Mouse (Mus musculus) stomach, postnatal 0 days (tissue): ENCODE results near the gene Gm44790. TPM values are rescaled to one million over a fixed set of nuclear protein-coding genes. Genes with fewer than 3 reads are reported as not detected.
A peak's percentile ranks its signal among the peaks of the same experiment; 100 is the strongest.

ENCODE experiments used
- ATAC-seq: fragments of 200-750 bp; cut with Nextera tagmentation; 2 replicates; pipeline ENCODE4 v1.8.0; 2017; ENCODE audit not compliant: low FRiP score, low TSS enrichment
- DNase-seq: peaks from one replicate; pipeline ENCODE4 v3.0.0-alpha.2; 2016; ENCODE audit warnings: low spot score
- H3K27ac ChIP-seq: fragments of 300-500 bp; sonication (generic); replicated peaks from 2 replicates; pipeline ENCODE4 v1.5.1; 2014; ENCODE audit warnings: mild to moderate bottlenecking, control low read depth
- H3K27me3 ChIP-seq: fragments of 300-500 bp; sonication (generic); 2 replicates; pipeline ENCODE4 v1.6.1; 2014; ENCODE audit warnings: low read length; ENCODE audit not compliant: control insufficient read depth, insufficient read depth
- H3K36me3 ChIP-seq: fragments of 300-500 bp; sonication (generic); 2 replicates; pipeline ENCODE4 v1.6.1; 2014; ENCODE audit warnings: low read length, mixed read lengths; ENCODE audit not compliant: control insufficient read depth, insufficient read depth
- H3K4me1 ChIP-seq: fragments of 300-500 bp; sonication (generic); replicated peaks from 2 replicates; pipeline ENCODE4 v1.6.1; 2014; ENCODE audit warnings: antibody characterized with exemption; ENCODE audit not compliant: control insufficient read depth, insufficient read depth
- H3K4me2 ChIP-seq: fragments of 300-500 bp; sonication (generic); replicated peaks from 2 replicates; pipeline ENCODE4 v1.6.1; 2014; ENCODE audit warnings: low read depth, mild to moderate bottlenecking, control low read depth, moderate library complexity
- H3K4me3 ChIP-seq: fragments of 300-500 bp; sonication (generic); 2 replicates; pipeline ENCODE4 v1.5.1; 2014; ENCODE audit warnings: low read depth, low read length, control low read depth
- H3K9ac ChIP-seq: fragments of 300-500 bp; sonication (generic); 2 replicates; pipeline ENCODE4 v1.6.1; 2014; ENCODE audit warnings: mild to moderate bottlenecking, low read length, control low read depth, mixed read lengths
- H3K9me3 ChIP-seq: fragments of 300-500 bp; sonication (generic); 2 replicates; pipeline ENCODE4 v1.6.1; 2016; ENCODE audit warnings: low read length; ENCODE audit not compliant: control insufficient read depth
- CTCF ChIP-seq: IDR thresholded peaks from 2 replicates; pipeline ENCODE4 v1.5.1; 2016; ENCODE audit warnings: antibody characterized with exemption, low read depth, mild to moderate bottlenecking, moderate library complexity
- EP300 ChIP-seq: optimal IDR thresholded peaks from 2 replicates; pipeline ENCODE3; 2016; ENCODE audit warnings: antibody characterized with exemption
- WGBS: fragments of 180-500 bp; shearing (Covaris S2); extraction: QIAGEN DNeasy Blood & Tissue Kit; methylation state at CpG from one replicate; pipeline ENCODE4 v1.1.7; 2014; 5-methylcytosine and 5-hydroxymethylcytosine counted together
- polyA plus RNA-seq: library from polyadenylated mRNA; unstranded; fragments of >200 nt; fragmentation: Nextera tagmentation; extraction: Ambion mirVana; gene quantifications from 2 replicates; pipeline ENCODE4 v1.2.1, GENCODE M21; 2015

Gm44790 gene
- polyA plus RNA-seq, 1 experiment from 2014 or later, result not detected

DNA sequence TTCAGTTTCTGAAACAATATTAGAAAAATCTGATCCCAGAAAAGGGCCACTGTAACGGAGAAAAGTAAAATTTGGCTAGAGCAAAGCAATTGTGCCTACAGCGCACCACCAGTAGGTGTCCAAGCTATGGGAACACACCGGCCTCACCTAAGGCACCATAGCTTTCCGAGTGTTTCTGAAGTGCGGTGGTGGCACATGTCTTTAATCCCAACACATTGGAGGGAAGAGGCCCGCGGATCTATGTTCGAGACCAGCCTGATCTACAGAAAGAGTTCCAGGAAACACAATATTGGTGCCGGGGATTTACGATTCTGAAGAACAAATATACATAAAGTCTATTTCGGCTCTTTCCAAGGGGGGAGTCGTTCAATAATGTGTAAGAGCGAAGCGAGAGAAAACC, 11.3 kb downstream of the Gm44790 start:
- H3K4me2 ChIP-seq, result peak overlapping the region; percentile 85
- H3K27me3 ChIP-seq, result no peaks in the 10 kb centered on the region
- peak; percentile 71 for DNase-seq
- WGBS, result 2% methylated on average over 14 of the region's 14 CpGs
- peak overlapping the region; percentile 72 for H3K4me3 ChIP-seq
- no peaks in the 10 kb centered on the region for H3K4me1 ChIP-seq
- ATAC-seq, result peak; percentile 79
- peaks cover 4% of the 10 kb centered on the region; the same call in 1 of the 2 replicates for H3K36me3 ChIP-seq
- peak overlapping the region; percentile 88 for H3K9ac ChIP-seq
- TF ChIP-seq CTCF (peak; percentile 77), EP300 (no peak)
- H3K27ac ChIP-seq, result peak overlapping the region; percentile 97
- H3K9me3 ChIP-seq, result no peaks in the 10 kb centered on the region

DNA sequence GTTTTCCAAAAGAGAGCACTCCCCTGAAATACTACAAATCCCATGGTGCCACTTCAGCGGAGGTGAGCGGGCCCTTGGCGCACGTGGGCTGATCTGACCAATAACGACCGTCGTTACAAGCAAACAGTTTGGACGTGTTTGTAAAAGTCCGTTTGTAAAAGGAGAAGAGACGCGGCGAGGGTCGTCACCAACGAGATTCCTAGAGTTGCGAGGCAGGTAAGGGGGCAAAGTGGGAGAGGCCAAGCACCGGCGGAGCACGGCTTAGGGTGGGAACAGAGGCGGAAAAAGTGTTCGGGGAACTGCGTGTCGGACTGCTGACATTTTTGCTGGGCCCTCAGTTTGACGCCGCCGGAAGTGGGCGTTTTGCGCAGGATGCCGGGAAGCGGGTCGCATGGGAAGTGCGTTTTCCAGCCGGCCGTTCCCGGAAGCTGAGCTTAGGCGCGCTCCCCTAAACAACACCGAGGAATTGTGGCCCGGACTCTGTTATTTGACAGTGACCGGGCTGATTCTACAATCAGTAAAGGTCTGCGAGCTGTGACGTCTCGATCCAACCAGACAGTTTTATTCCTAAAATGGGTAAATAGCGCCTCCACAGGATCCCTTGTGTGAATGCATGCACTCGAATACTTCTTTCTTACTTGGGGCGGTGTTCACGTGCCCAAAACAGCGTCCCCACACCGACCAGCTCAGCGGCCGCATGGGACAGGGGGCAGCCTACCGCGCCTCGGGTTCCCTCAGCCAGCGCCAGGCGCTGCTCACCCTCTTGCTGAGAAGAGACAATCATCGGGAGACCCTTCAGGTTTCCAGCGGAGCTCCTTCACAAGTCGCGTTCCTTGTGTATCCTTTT, 12.0 kb downstream of the Gm44790 start, which contains the start of gene C87436:
Gene C87436, plus strand, starts transcription at position 103 of the 847 bp plus-strand sequence.
- Histone ChIP-seq H3K36me3 (peaks cover 5% of the 10 kb centered on the region), H3K4me3 (peak within 1 kb of the TSS; percentile 72), H3K27ac (peak within 1 kb of the TSS; percentile 97), H3K9ac (peak within 1 kb of the TSS; percentile 88), H3K27me3 (no peaks in the 10 kb centered on the region), H3K4me2 (peak within 1 kb of the TSS; percentile 85), H3K9me3 (no peaks in the 10 kb centered on the region), H3K4me1 (no peaks in the 10 kb centered on the region)
- peak; percentile 96 for DNase-seq
- TF ChIP-seq EP300 (no peak), CTCF (peak; percentile 69)
- under 1% methylated on average over 59 of the region's 59 CpGs for WGBS
- peak; percentile 93 for ATAC-seq

DNA sequence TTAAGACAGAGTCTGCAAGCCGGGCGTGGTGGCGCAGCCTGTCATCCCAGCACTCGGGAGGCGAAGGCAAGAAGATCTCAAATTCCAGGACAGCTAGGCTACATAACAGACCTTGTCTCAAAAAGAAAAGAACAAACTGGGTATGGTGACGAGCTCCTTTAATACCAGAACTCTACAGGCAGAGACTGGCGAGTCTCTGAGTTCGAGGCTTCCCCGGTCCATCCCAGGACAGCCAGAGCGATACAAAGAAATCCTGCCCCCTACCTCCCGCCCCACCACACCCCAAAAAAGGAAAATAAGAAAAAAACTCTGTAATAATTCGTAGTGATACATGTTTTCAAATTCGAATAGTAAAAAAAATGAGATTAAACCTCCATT, 12.7 kb downstream of the Gm44790 start:
- ATAC-seq (no peak), DNase-seq (no peak)
- Histone ChIP-seq H3K9ac (peak overlapping the region; percentile 88), H3K9me3 (no peaks in the 10 kb centered on the region), H3K4me2 (peak overlapping the region; percentile 85), H3K27ac (peak overlapping the region; percentile 97), H3K36me3 (peaks cover 11% of the 10 kb centered on the region), H3K27me3 (no peaks in the 10 kb centered on the region), H3K4me3 (peak overlapping the region; percentile 72), H3K4me1 (no peaks in the 10 kb centered on the region)
- TF ChIP-seq EP300, result no peak
- no peak for TF ChIP-seq CTCF
- WGBS, result 3% methylated on average over 13 of the region's 13 CpGs

DNA sequence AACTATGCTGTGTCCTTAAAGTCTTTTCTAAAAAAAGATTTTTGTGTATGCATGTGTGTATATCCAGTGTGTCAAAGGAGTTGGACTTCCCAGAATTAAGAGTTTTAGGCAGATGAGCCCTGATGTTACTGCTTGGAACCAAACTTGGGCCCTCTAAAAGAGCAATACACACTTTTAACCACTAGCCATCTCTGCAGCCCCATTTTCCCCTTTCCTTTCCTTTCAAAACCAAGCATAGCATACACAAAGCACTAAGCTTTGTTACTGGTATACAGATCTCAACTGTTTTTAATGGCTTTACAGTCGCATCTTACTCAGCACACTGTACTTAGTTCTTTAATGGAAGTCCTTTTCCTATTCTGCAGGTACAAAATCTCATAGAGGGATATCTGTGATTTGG, 13.1 kb downstream of the Gm44790 start:
- H3K27ac ChIP-seq, result no peak overlapping the region
- TF ChIP-seq EP300 (no peak), CTCF (no peak)

GRCm38 (mm10) chr6:86441571-86441970, 15.1 kb downstream of the Gm44790 start:
- H3K4me3 ChIP-seq, result no peak overlapping the region
- H3K27ac ChIP-seq, result no peak overlapping the region
- no peak for TF ChIP-seq EP300
- no peak for TF ChIP-seq CTCF
- WGBS, result 92% methylated on average over 10 of the region's 10 CpGs
- H3K9ac ChIP-seq, result no peak overlapping the region
- peaks cover 13% of the 10 kb centered on the region for H3K36me3 ChIP-seq
- no peaks in the 10 kb centered on the region for H3K4me1 ChIP-seq
- no peaks in the 10 kb centered on the region for H3K9me3 ChIP-seq
- H3K27me3 ChIP-seq, result no peaks in the 10 kb centered on the region
- H3K4me2 ChIP-seq, result no peak overlapping the region
- ATAC-seq (no peak), DNase-seq (no peak)

More for the DNA sequence above, 13.1 kb downstream of the Gm44790 start:
- peak overlapping the region; percentile 88 for H3K9ac ChIP-seq
- H3K4me2 ChIP-seq, result peak overlapping the region; percentile 85
- H3K4me1 ChIP-seq, result no peaks in the 10 kb centered on the region
- ATAC-seq (no peak), DNase-seq (no peak)
- peak overlapping the region; percentile 72 for H3K4me3 ChIP-seq
- H3K9me3 ChIP-seq, result no peaks in the 10 kb centered on the region
- H3K36me3 ChIP-seq, result peaks cover 12% of the 10 kb centered on the region
- H3K27me3 ChIP-seq, result no peaks in the 10 kb centered on the region
- 76% methylated on average over 1 of the region's 1 CpGs for WGBS

DNA sequence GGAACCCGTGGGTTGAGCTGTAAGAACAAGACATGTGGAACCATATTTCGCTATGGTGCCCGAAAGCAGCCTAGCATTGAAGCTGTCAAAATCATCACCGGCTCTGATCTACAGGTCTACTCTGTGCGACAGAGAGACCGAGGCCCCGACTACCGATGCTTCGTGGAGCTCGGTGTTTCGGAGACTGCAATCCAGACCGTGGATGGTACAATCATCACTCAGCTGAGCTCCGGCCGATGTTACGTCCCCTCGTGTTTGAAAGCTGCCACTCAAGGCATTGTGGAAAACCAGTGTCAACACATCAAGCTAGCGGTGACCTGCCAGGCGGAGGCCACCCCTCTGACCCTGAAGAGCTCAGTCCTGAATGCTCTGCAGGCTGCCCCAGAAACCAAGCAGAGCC, 19.1 kb downstream of the Gm44790 start:
- WGBS, result 93% methylated on average over 18 of the region's 18 CpGs
- H3K36me3 ChIP-seq, result peaks cover 22% of the 10 kb centered on the region
- ATAC-seq, result no peak
- H3K4me1 ChIP-seq, result no peaks in the 10 kb centered on the region
- no peak overlapping the region for H3K9ac ChIP-seq
- no peak for DNase-seq
- H3K27ac ChIP-seq, result no peak overlapping the region
- no peak overlapping the region for H3K4me2 ChIP-seq
- TF ChIP-seq CTCF (no peak), EP300 (no peak)
- no peaks in the 10 kb centered on the region for H3K9me3 ChIP-seq
- no peak overlapping the region for H3K4me3 ChIP-seq
- no peaks in the 10 kb centered on the region for H3K27me3 ChIP-seq
